Mouse (Mus musculus) heart, adult 2 months (tissue): ENCODE measurements around the gene Serpina10. TPM values are rescaled to one million over a fixed set of nuclear protein-coding genes. Genes with fewer than 3 reads are reported as not detected.
"Not testable (repeated sequence)": the region's sequence is repeated elsewhere in the genome, so short reads cannot be mapped to it uniquely, and the experiment has no call there.

Experiments
- DNase-seq, 2 experiments: peaks; one replicate each; pipeline ENCODE4 v3.0.0; 2021
- H3K27ac ChIP-seq: fragments of 200-600 bp; 2 replicates; pipeline ENCODE4 v1.8.1; 2022
- H3K27me3 ChIP-seq: fragments of 200-500 bp; 2 replicates; pipeline ENCODE4 v1.6.1; 2012; ENCODE audit warnings: mild to moderate bottlenecking, low read length, inconsistent platforms, mixed read lengths; ENCODE audit not compliant: control insufficient read depth, insufficient read depth
- H3K36me3 ChIP-seq: fragments of 200-500 bp; 2 replicates; pipeline ENCODE4 v1.6.1; 2012; ENCODE audit warnings: low read length, inconsistent platforms; ENCODE audit not compliant: control insufficient read depth, insufficient read depth
- H3K4me1 ChIP-seq: fragments of 200-500 bp; 2 replicates; pipeline ENCODE4 v1.6.1; 2011; ENCODE audit warnings: low read length; ENCODE audit not compliant: control insufficient read depth, insufficient read depth
- H3K4me3 ChIP-seq: fragments of 200-600 bp; 2 replicates; pipeline ENCODE4 v1.8.1; 2022
- H3K79me2 ChIP-seq: fragments of 200-500 bp; replicated peaks from 2 replicates; pipeline ENCODE4 v1.6.1; 2012; ENCODE audit warnings: mild to moderate bottlenecking, inconsistent platforms, low read length, moderate library complexity, mixed read lengths; ENCODE audit not compliant: control insufficient read depth, insufficient read depth
- H3K9ac ChIP-seq: fragments of 200-500 bp; 2 replicates; pipeline ENCODE4 v1.6.1; 2012; ENCODE audit warnings: low read depth, mild to moderate bottlenecking, control low read depth, inconsistent platforms, low read length, mixed read lengths
- CTCF ChIP-seq: fragments of 200-600 bp; IDR thresholded peaks from 2 replicates; pipeline ENCODE4 v1.8.1; 2022; ENCODE audit warnings: antibody characterized with exemption, mild to moderate bottlenecking, moderate library complexity
- EP300 ChIP-seq: fragments of 200-500 bp; IDR thresholded peaks from 2 replicates; pipeline ENCODE4 v1.6.1; 2011; ENCODE audit warnings: low read depth, low read length, control low read depth; ENCODE audit not compliant: insufficient read depth
- POLR2A ChIP-seq: fragments of 200-500 bp; IDR thresholded peaks from 2 replicates; pipeline ENCODE4 v1.6.1; 2011; ENCODE audit warnings: mild to moderate bottlenecking, low read depth, low read length, control low read depth; ENCODE audit not compliant: insufficient read depth
- WGBS: fragments of 180-500 bp; shearing (Covaris S2); methylation state at CpG from one replicate; pipeline ENCODE4 v1.1.7; 2018; 5-methylcytosine and 5-hydroxymethylcytosine counted together
- intact Hi-C: fragments of 180-260 bp; cut with DNase I; formaldehyde crosslinking; loops from one replicate; pipeline ENCODE4 v1.15.1; 2025
- polyA plus RNA-seq: library from polyadenylated mRNA; depleted of rRNA; stranded (reverse); fragments of >200 nt; gene quantifications from 2 replicates; pipeline ENCODE4 v1.2.3, GENCODE M21; 2012
- total RNA-seq, 2 experiments: library from RNA; stranded (reverse); gene quantifications; 2 replicates each; pipeline ENCODE4 v1.2.3; 2021

Serpina10 gene
- total and polyA plus RNA-seq, 3 experiments, result not detected

GRCm38 (mm10) chr12:103665286-103665685 is 34.0 kb upstream of the Serpina10 start:
- Histone ChIP-seq H3K36me3 (no peaks in the 10 kb centered on the region), H3K9ac (no peak overlapping the region), H3K27ac (no peak overlapping the region), H3K4me3 (no peak overlapping the region), H3K4me1 (no peaks in the 10 kb centered on the region), H3K27me3 (no peaks in the 10 kb centered on the region), H3K79me2 (no peaks in the 10 kb centered on the region)
- TF ChIP-seq EP300, result no peak
- no peak for TF ChIP-seq POLR2A
- no peak for TF ChIP-seq CTCF
- DNase-seq, result peak in 1 of 2 experiments; percentile 2
- 83% methylated on average over 3 of the region's 3 CpGs for WGBS
- intact Hi-C loops, result no loop called here

- H3K79me2 ChIP-seq, H3K4me1 ChIP-seq, H3K9ac ChIP-seq, DNase-seq, H3K36me3 ChIP-seq, intact Hi-C loops, H3K27ac ChIP-seq, H3K4me3 ChIP-seq, H3K27me3 ChIP-seq: not testable (repeated sequence)
These were observed 30.8 kb upstream of the Serpina10 start for GRCm38 (mm10) chr12:103662053-103662452.

GRCm38 (mm10) chr12:103660076-103660475 is 28.8 kb upstream of the Serpina10 start:
- TF ChIP-seq CTCF (no peak), POLR2A (no peak), EP300 (no peak)
- H3K4me1 ChIP-seq, result no peaks in the 10 kb centered on the region
- 77% methylated on average over 5 of the region's 5 CpGs for WGBS
- H3K79me2 ChIP-seq, result no peaks in the 10 kb centered on the region
- DNase-seq, result no peak
- H3K36me3 ChIP-seq, result no peaks in the 10 kb centered on the region
- no peak overlapping the region for H3K27ac ChIP-seq
- intact Hi-C loops, result no loop called here
- no peak overlapping the region for H3K4me3 ChIP-seq
- no peaks in the 10 kb centered on the region for H3K27me3 ChIP-seq
- no peak overlapping the region for H3K9ac ChIP-seq

- intact Hi-C loops, result no loop called here
- no peaks in the 10 kb centered on the region for H3K27me3 ChIP-seq
- H3K79me2 ChIP-seq, result no peaks in the 10 kb centered on the region
- H3K4me1 ChIP-seq, result no peaks in the 10 kb centered on the region
- no peak for DNase-seq
- H3K27ac ChIP-seq, result no peak overlapping the region
- WGBS, result 62% methylated on average over 2 of the region's 2 CpGs
- TF ChIP-seq CTCF, result no peak
- TF ChIP-seq EP300, result no peak
- no peak for TF ChIP-seq POLR2A
- no peak overlapping the region for H3K9ac ChIP-seq
- H3K36me3 ChIP-seq, result no peaks in the 10 kb centered on the region
- no peak overlapping the region for H3K4me3 ChIP-seq
These were observed 27.9 kb upstream of the Serpina10 start for GRCm38 (mm10) chr12:103659171-103659570.

- WGBS, result 73% methylated on average over 10 of the region's 10 CpGs
- Histone ChIP-seq H3K9ac (no peak overlapping the region), H3K27me3 (no peaks in the 10 kb centered on the region), H3K4me3 (no peak overlapping the region), H3K4me1 (no peaks in the 10 kb centered on the region), H3K27ac (no peak overlapping the region), H3K36me3 (no peaks in the 10 kb centered on the region), H3K79me2 (no peaks in the 10 kb centered on the region)
- no peak for DNase-seq
- TF ChIP-seq CTCF, result no peak
- no peak for TF ChIP-seq POLR2A
- no peak for TF ChIP-seq EP300
- intact Hi-C loops, result no loop called here
These were observed 26.7 kb upstream of the Serpina10 start for GRCm38 (mm10) chr12:103657991-103658390.

- 60% methylated on average over 9 of the region's 9 CpGs for WGBS
- Histone ChIP-seq H3K79me2 (no peaks in the 10 kb centered on the region), H3K27me3 (no peaks in the 10 kb centered on the region), H3K4me3 (no peak within 1 kb of the TSS), H3K36me3 (no peaks in the 10 kb centered on the region), H3K4me1 (no peaks in the 10 kb centered on the region), H3K27ac (no peak within 1 kb of the TSS), H3K9ac (no peak within 1 kb of the TSS)
- intact Hi-C loops, result no loop called here
- no peak for TF ChIP-seq CTCF
- TF ChIP-seq EP300, result no peak
- no peak for TF ChIP-seq POLR2A
- no peak for DNase-seq
These were observed 25.8 kb upstream of the Serpina10 start, which contains the start of gene Serpina6 for GRCm38 (mm10) chr12:103656848-103657626. Gene Serpina6, minus strand, starts transcription at chr12:103657212.
